16 mouse cellular contexts compared by ENCODE assay signal in the genomic region with DNA sequence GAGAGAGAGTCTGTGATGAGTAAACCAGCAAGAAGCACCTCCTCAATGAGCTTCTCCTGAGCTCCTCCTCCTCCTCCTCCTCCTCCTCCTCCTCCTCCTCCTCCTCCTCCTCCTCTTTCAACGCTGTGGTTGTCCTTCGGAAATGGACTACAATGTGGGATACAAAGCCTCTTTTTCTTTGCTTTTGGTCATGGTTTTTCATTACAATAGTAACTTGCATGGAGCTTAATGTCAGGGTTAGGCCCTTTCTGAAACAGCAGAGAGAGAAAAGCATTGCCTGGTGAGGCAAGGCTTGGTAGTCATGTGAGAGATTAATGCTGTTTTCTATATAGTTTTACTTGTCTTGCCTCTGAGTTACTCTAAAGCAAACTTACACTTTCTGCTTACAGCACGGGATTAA.
"Had no signal": no experiment of that assay in that cellular context is flagged by ENCODE, and none has a peak within 500 bp of the region (broad histone marks: within the 10 kb centered on the region; RNA-seq: fewer than 3 reads in every experiment).

No protein-coding gene starts in this region.

- H3K9me3 ChIP-seq: neural tube, embryonic 13.5 days; neural tube, embryonic 15.5 days; stomach, embryonic 15.5 days had no signal

- H3K27me3 ChIP-seq: neural tube, embryonic 13.5 days; neural tube, embryonic 15.5 days; stomach, embryonic 15.5 days had no signal

- DNase-seq: retina, postnatal 1 day; right cerebral cortex, adult 18-20 months; right cerebral cortex, postnatal 14 days; right cerebral cortex, postnatal 25 days; right cerebral cortex, postnatal 4 days; spleen, adult 18-20 months; thymus, adult 18-20 months; thymus, adult 2 months; thymus, postnatal 14 days; thymus, postnatal 25 days; thymus, postnatal 36 days; thymus, postnatal 4 days had no signal

- H3K36me3 ChIP-seq: neural tube, embryonic 13.5 days; neural tube, embryonic 15.5 days; stomach, embryonic 15.5 days had no signal

- H3K9ac ChIP-seq: neural tube, embryonic 13.5 days; neural tube, embryonic 15.5 days; stomach, embryonic 15.5 days had no signal

- H3K4me1 ChIP-seq: neural tube, embryonic 13.5 days; neural tube, embryonic 15.5 days; stomach, embryonic 15.5 days had no signal

- H3K4me3 ChIP-seq: neural tube, embryonic 13.5 days; neural tube, embryonic 15.5 days; stomach, embryonic 15.5 days had no signal

- H3K27ac ChIP-seq: neural tube, embryonic 13.5 days; neural tube, embryonic 15.5 days; stomach, embryonic 15.5 days; stomach, postnatal 0 days had no signal

- H3K4me2 ChIP-seq: neural tube, embryonic 13.5 days; neural tube, embryonic 15.5 days; stomach, embryonic 15.5 days had no signal
